In genomic region chr2:29266810-29267209, GRCm38 (mm10) we compare ENCODE assay signal across 15 mouse cellular contexts. TPM values are rescaled to one million over a fixed set of nuclear protein-coding genes. Genes with fewer than 3 reads are reported as not detected.
DNase-seq lines count a peak whose midpoint lies in the region; ATAC-seq and TF ChIP-seq lines count a peak whose summit lies in the region.
"Had no signal": no experiment of that assay in that cellular context is flagged by ENCODE, and none has a peak within 500 bp of the region (broad histone marks: within the 10 kb centered on the region; RNA-seq: fewer than 3 reads in every experiment).

No protein-coding gene starts in this region.

- H3K36me3 ChIP-seq in forebrain, embryonic 15.5 days: no peaks in the 10 kb centered on the region
- H3K36me3 ChIP-seq in midbrain, embryonic 12.5 days: no peaks in the 10 kb centered on the region
- H3K36me3 ChIP-seq: liver, embryonic 12.5 days had no signal

- no peaks in the 10 kb centered on the region for H3K27me3 ChIP-seq in forebrain, embryonic 15.5 days
- H3K27me3 ChIP-seq in midbrain, embryonic 12.5 days: peaks cover 7% of the 10 kb centered on the region

- H3K9ac ChIP-seq in forebrain, embryonic 15.5 days (replicated peaks): no peak overlapping the region
- H3K9ac ChIP-seq in midbrain, embryonic 12.5 days (replicated peaks): 0 out of 2 replicates have a peak overlapping the region, but pooled peaks have one; percentile 15
- H3K9ac ChIP-seq: liver, embryonic 12.5 days had no signal

- WGBS in forebrain, embryonic 15.5 days: 13% methylated on average over 4 of the region's 4 CpGs
- WGBS in midbrain, embryonic 12.5 days: 39% methylated on average over 4 of the region's 4 CpGs

- intact Hi-C loops in gastrocnemius, adult 2 months (cut with DNase I): no loop called here

- H3K27ac ChIP-seq in gastrocnemius, adult 2 months: peak overlapping the region; percentile 20; the same call in 1 of the 2 replicates
- peak overlapping the region; percentile 42 for H3K27ac ChIP-seq in forebrain, embryonic 15.5 days (replicated peaks)
- H3K27ac ChIP-seq in midbrain, embryonic 12.5 days (replicated peaks): peak overlapping the region; percentile 54; the same call in 1 of the 2 replicates
- H3K27ac ChIP-seq: liver, embryonic 12.5 days; stomach, postnatal 0 days had no signal

- no peak overlapping the region for H3K4me3 ChIP-seq in gastrocnemius, adult 2 months
- no peak overlapping the region for H3K4me3 ChIP-seq in forebrain, embryonic 15.5 days
- H3K4me3 ChIP-seq in midbrain, embryonic 12.5 days: no peak overlapping the region
- H3K4me3 ChIP-seq: liver, embryonic 12.5 days had no signal

- no peaks in the 10 kb centered on the region for H3K9me3 ChIP-seq in forebrain, embryonic 15.5 days
- no peaks in the 10 kb centered on the region for H3K9me3 ChIP-seq in midbrain, embryonic 12.5 days
- H3K9me3 ChIP-seq: liver, embryonic 12.5 days had no signal

- peaks cover 16% of the 10 kb centered on the region for H3K4me1 ChIP-seq in forebrain, embryonic 15.5 days
- peaks cover 13% of the 10 kb centered on the region for H3K4me1 ChIP-seq in midbrain, embryonic 12.5 days
- H3K4me1 ChIP-seq: liver, embryonic 12.5 days had no signal

- TF ChIP-seq CTCF in gastrocnemius, adult 2 months (IDR thresholded peaks at IDR 0.05): peak; percentile 39

- H3K4me2 ChIP-seq in forebrain, embryonic 15.5 days (replicated peaks): no peak overlapping the region
- H3K4me2 ChIP-seq in midbrain, embryonic 12.5 days (replicated peaks): no peak overlapping the region
- H3K4me2 ChIP-seq: liver, embryonic 12.5 days had no signal

- no peak for ATAC-seq in forebrain, embryonic 15.5 days (replicated peaks)
- no peak for ATAC-seq in midbrain, embryonic 12.5 days (ENCODE audit: low FRiP score, low read depth)
- ATAC-seq: liver, embryonic 12.5 days had no signal

- DNase-seq in gastrocnemius, adult 2 months: peak; percentile 67
- no peak for DNase-seq in gastrocnemius, postnatal 25 days
- DNase-seq in cerebellum, adult 9-10 months: peak; percentile 45
- no peak for DNase-seq in Muller cell, postnatal 12 days (ENCODE audit: inconsistent ontology term)
- DNase-seq in ovary, adult 18-20 months (ENCODE audit: low spot score): no peak
- no peak for DNase-seq in kidney, postnatal 36 days
- DNase-seq: gastrocnemius, postnatal 36 days; heart, postnatal 14 days; kidney, adult 8-10 months; lung, postnatal 36 days; right cerebral cortex, postnatal 4 days had no signal

RNA-seq across cellular contexts. Expression of gene Ntng2, which starts 14.0 kb away (rescaled TPM):
- total RNA-seq in gastrocnemius, adult 2 months (2021): 10 to 100 TPM; 25.0 to 27.0 TPM
- 10 to 100 TPM; 33.4 to 40.0 TPM for total RNA-seq in gastrocnemius, postnatal 25 days (2021)
- 11.7 and 13.5 TPM in 2 replicates for polyA plus RNA-seq in forebrain, embryonic 15.5 days (2015; fragmentation: Nextera tagmentation; extraction: Ambion mirVana)
- 6.3 TPM in 2 replicates for polyA plus RNA-seq in midbrain, embryonic 12.5 days (2016; fragmentation: Nextera tagmentation; extraction: Ambion mirVana)
- polyA plus RNA-seq: liver, embryonic 12.5 days had no signal

Comparison
In these comparisons a context has a peak if more than half of its experiments do, and no peak if none do; other contexts are left out.
1. DNase-seq: peak in gastrocnemius, adult 2 months (single experiment) and cerebellum, adult 9-10 months (single experiment); none in gastrocnemius, postnatal 25 days (single experiment), Muller cell, postnatal 12 days (single experiment), ovary, adult 18-20 months (single experiment) and kidney, postnatal 36 days (0 of 2).
2. Peak in every context shown above with its lines, with median percentiles within 50 percentile points of each other: H3K27ac ChIP-seq.